Mouse (Mus musculus): ENCODE data around the gene Marveld2. TPM values are rescaled to one million over a fixed set of nuclear protein-coding genes. Genes with fewer than 3 reads are reported as not detected.

Marveld2 gene
- polyA plus RNA-seq, 1 experiment from 2014 or later, result 2.8 TPM

- WGBS, result 90% methylated on average over 10 of the region's 10 CpGs
- H3K27me3 ChIP-seq (ENCODE audit: insufficient read depth, poor library complexity, severe bottlenecking), result peaks cover 20% of the 10 kb centered on the region
- H3K4me3 ChIP-seq, result no peak overlapping the region
- no peak overlapping the region for H3K27ac ChIP-seq
- no peak for DNase-seq (ENCODE audit: low spot score)
- H3K36me3 ChIP-seq, result peaks cover 12% of the 10 kb centered on the region
- H3K9me3 ChIP-seq, result no peaks in the 10 kb centered on the region
- H3K4me1 ChIP-seq (replicated peaks), result peaks cover 9% of the 10 kb centered on the region
Measured at GRCm38 (mm10) chr13:100612251-100612650, 4.5 kb downstream of the Marveld2 start.

GRCm38 (mm10) chr13:100611266-100611665 is 5.5 kb downstream of the Marveld2 start:
- Histone ChIP-seq H3K4me3 (no peak overlapping the region), H3K9me3 (no peaks in the 10 kb centered on the region), H3K4me1 (replicated peaks) (peaks cover 2% of the 10 kb centered on the region; the same call in 1 of the 2 replicates), H3K27ac (no peak overlapping the region), H3K27me3 (ENCODE audit: insufficient read depth, poor library complexity, severe bottlenecking) (peaks cover 10% of the 10 kb centered on the region), H3K36me3 (peaks cover 11% of the 10 kb centered on the region; the same call in 1 of the 2 replicates)
- DNase-seq (ENCODE audit: low spot score), result no peak
- 94% methylated on average over 13 of the region's 13 CpGs for WGBS

GRCm38 (mm10) chr13:100607756-100608155 is 9.0 kb downstream of the Marveld2 start:
- Histone ChIP-seq H3K36me3 (peaks cover 11% of the 10 kb centered on the region; the same call in 1 of the 2 replicates), H3K4me3 (no peak overlapping the region), H3K27ac (no peak overlapping the region), H3K27me3 (ENCODE audit: insufficient read depth, poor library complexity, severe bottlenecking) (no peaks in the 10 kb centered on the region), H3K9me3 (no peaks in the 10 kb centered on the region), H3K4me1 (replicated peaks) (peaks cover under 1% of the 10 kb centered on the region; the same call in 1 of the 2 replicates)
- 88% methylated on average over 8 of the region's 8 CpGs for WGBS
- DNase-seq (ENCODE audit: low spot score), result no peak

GRCm38 (mm10) chr13:100605845-100606244 is 10.9 kb downstream of the Marveld2 start:
- Histone ChIP-seq H3K4me1 (replicated peaks) (peaks cover 9% of the 10 kb centered on the region; the same call in 1 of the 2 replicates), H3K4me3 (no peak overlapping the region), H3K36me3 (no peaks in the 10 kb centered on the region), H3K27me3 (ENCODE audit: insufficient read depth, poor library complexity, severe bottlenecking) (no peaks in the 10 kb centered on the region), H3K27ac (no peak overlapping the region), H3K9me3 (no peaks in the 10 kb centered on the region)
- no peak for DNase-seq (ENCODE audit: low spot score)
- 64% methylated on average over 1 of the region's 1 CpGs for WGBS

GRCm38 (mm10) chr13:100603738-100604095 is 13.1 kb downstream of the Marveld2 start:
- Histone ChIP-seq H3K4me1 (replicated peaks) (peaks cover 9% of the 10 kb centered on the region; the same call in 1 of the 2 replicates), H3K27ac (no peak overlapping the region), H3K4me3 (no peak overlapping the region), H3K36me3 (no peaks in the 10 kb centered on the region), H3K27me3 (ENCODE audit: insufficient read depth, poor library complexity, severe bottlenecking) (no peaks in the 10 kb centered on the region), H3K9me3 (no peaks in the 10 kb centered on the region)
- no peak for DNase-seq (ENCODE audit: low spot score)
- 88% methylated on average over 11 of the region's 11 CpGs for WGBS

- Histone ChIP-seq H3K4me3 (no peak overlapping the region), H3K4me1 (replicated peaks) (peaks cover 9% of the 10 kb centered on the region; the same call in 1 of the 2 replicates), H3K27me3 (ENCODE audit: insufficient read depth, poor library complexity, severe bottlenecking) (no peaks in the 10 kb centered on the region), H3K27ac (no peak overlapping the region), H3K9me3 (no peaks in the 10 kb centered on the region), H3K36me3 (no peaks in the 10 kb centered on the region)
- 89% methylated on average over 10 of the region's 10 CpGs for WGBS
- DNase-seq (ENCODE audit: low spot score), result no peak
Measured at GRCm38 (mm10) chr13:100603031-100603737, 13.6 kb downstream of the Marveld2 start.

- no peak overlapping the region for H3K27ac ChIP-seq
- WGBS, result 65% methylated on average over 5 of the region's 5 CpGs
- H3K4me1 ChIP-seq (replicated peaks), result peaks cover 9% of the 10 kb centered on the region; the same call in 1 of the 2 replicates
- no peak overlapping the region for H3K4me3 ChIP-seq
- H3K9me3 ChIP-seq, result no peaks in the 10 kb centered on the region
- no peaks in the 10 kb centered on the region for H3K27me3 ChIP-seq (ENCODE audit: insufficient read depth, poor library complexity, severe bottlenecking)
- DNase-seq (ENCODE audit: low spot score), result no peak
- no peaks in the 10 kb centered on the region for H3K36me3 ChIP-seq
Measured at GRCm38 (mm10) chr13:100602239-100602902, 14.4 kb downstream of the Marveld2 start.

GRCm38 (mm10) chr13:100601034-100601433 is 15.7 kb downstream of the Marveld2 start:
- no peak for DNase-seq (ENCODE audit: low spot score)
- Histone ChIP-seq H3K27ac (no peak overlapping the region), H3K9me3 (no peaks in the 10 kb centered on the region), H3K36me3 (no peaks in the 10 kb centered on the region), H3K27me3 (ENCODE audit: insufficient read depth, poor library complexity, severe bottlenecking) (no peaks in the 10 kb centered on the region), H3K4me3 (no peak overlapping the region), H3K4me1 (replicated peaks) (peaks cover 15% of the 10 kb centered on the region; the same call in 1 of the 2 replicates)
- WGBS, result 64% methylated on average over 8 of the region's 8 CpGs

- no peak overlapping the region for H3K4me3 ChIP-seq
- H3K4me1 ChIP-seq (replicated peaks), result peaks cover 15% of the 10 kb centered on the region; the same call in 1 of the 2 replicates
- WGBS, result 77% methylated on average over 12 of the region's 12 CpGs
- no peak overlapping the region for H3K27ac ChIP-seq
- no peaks in the 10 kb centered on the region for H3K36me3 ChIP-seq
- DNase-seq (ENCODE audit: low spot score), result no peak
- H3K27me3 ChIP-seq (ENCODE audit: insufficient read depth, poor library complexity, severe bottlenecking), result no peaks in the 10 kb centered on the region
- no peaks in the 10 kb centered on the region for H3K9me3 ChIP-seq
Measured at GRCm38 (mm10) chr13:100600317-100600716, 16.5 kb downstream of the Marveld2 start.

- peaks cover 10% of the 10 kb centered on the region; the same call in 1 of the 2 replicates for H3K4me1 ChIP-seq (replicated peaks)
- no peaks in the 10 kb centered on the region for H3K9me3 ChIP-seq
- no peaks in the 10 kb centered on the region for H3K36me3 ChIP-seq
- DNase-seq (ENCODE audit: low spot score), result no peak
- H3K27ac ChIP-seq, result no peak overlapping the region
- 78% methylated on average over 9 of the region's 9 CpGs for WGBS
- no peaks in the 10 kb centered on the region for H3K27me3 ChIP-seq (ENCODE audit: insufficient read depth, poor library complexity, severe bottlenecking)
- H3K4me3 ChIP-seq, result no peak overlapping the region
Measured at GRCm38 (mm10) chr13:100597284-100597683, 19.5 kb downstream of the Marveld2 start.

GRCm38 (mm10) chr13:100595552-100595885 is 21.3 kb downstream of the Marveld2 start:
- no peaks in the 10 kb centered on the region for H3K9me3 ChIP-seq
- peaks cover 5% of the 10 kb centered on the region; the same call in 1 of the 2 replicates for H3K4me1 ChIP-seq (replicated peaks)
- H3K27ac ChIP-seq, result no peak overlapping the region
- no peaks in the 10 kb centered on the region for H3K27me3 ChIP-seq (ENCODE audit: insufficient read depth, poor library complexity, severe bottlenecking)
- H3K4me3 ChIP-seq, result no peak overlapping the region
- DNase-seq (ENCODE audit: low spot score), result no peak
- 87% methylated on average over 3 of the region's 3 CpGs for WGBS
- H3K36me3 ChIP-seq, result no peaks in the 10 kb centered on the region

GRCm38 (mm10) chr13:100594838-100595551 is 21.8 kb downstream of the Marveld2 start:
- H3K27ac ChIP-seq, result no peak overlapping the region
- no peaks in the 10 kb centered on the region for H3K9me3 ChIP-seq
- WGBS, result 80% methylated on average over 5 of the region's 5 CpGs
- H3K4me1 ChIP-seq (replicated peaks), result peaks cover 5% of the 10 kb centered on the region; the same call in 1 of the 2 replicates
- H3K27me3 ChIP-seq (ENCODE audit: insufficient read depth, poor library complexity, severe bottlenecking), result no peaks in the 10 kb centered on the region
- no peak for DNase-seq (ENCODE audit: low spot score)
- no peaks in the 10 kb centered on the region for H3K36me3 ChIP-seq
- H3K4me3 ChIP-seq, result no peak overlapping the region
